Mouse (Mus musculus) lung, adult 2 months (tissue): ENCODE measurements at regions not wholly inside any gene's neighbourhood (a gene's known extent, or its start where the extent isn't known, plus 50 kb on each side); places are given as distances from the start of the nearest gene placed in this dataset.

ENCODE experiments used
- CTCF ChIP-seq: fragments of 200-500 bp; IDR thresholded peaks from 2 replicates; pipeline ENCODE4 v1.5.1; 2011; ENCODE audit warnings: mild to moderate bottlenecking, low read length, control low read depth; ENCODE audit not compliant: insufficient read depth
- POLR2A ChIP-seq: fragments of 200-500 bp; IDR thresholded peaks from 2 replicates; pipeline ENCODE4 v1.6.1; 2011; ENCODE audit warnings: low read depth, mild to moderate bottlenecking, control low read depth, low read length, borderline replicate concordance; ENCODE audit errors: extremely low read depth

DNA sequence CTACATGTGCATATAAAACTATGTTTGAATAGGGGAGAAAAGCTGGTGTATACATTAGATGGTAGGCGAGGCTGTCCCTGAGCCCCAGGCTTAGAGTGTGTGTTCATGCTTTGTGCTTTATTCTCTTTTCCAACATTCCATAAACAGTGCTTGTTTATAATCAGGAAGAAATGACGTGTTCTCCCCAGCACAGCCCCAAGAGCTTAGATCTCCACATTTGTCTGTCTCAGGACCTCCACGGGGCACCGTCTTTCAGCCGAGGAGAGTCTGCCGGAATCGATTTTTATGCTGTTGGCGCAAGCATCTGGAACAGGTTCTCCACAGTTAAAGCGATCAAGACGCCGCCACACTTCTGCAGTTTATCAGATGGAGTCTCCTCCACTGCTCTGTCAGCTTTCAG lies 126.9 kb upstream of the Irs2 start:
- no peak for TF ChIP-seq CTCF
- TF ChIP-seq POLR2A: no peak
